Mouse (Mus musculus): Measurements from ENCODE around the gene Ccdc85a. TPM values are rescaled to one million over a fixed set of nuclear protein-coding genes. Genes with fewer than 3 reads are reported as not detected.

Ccdc85a gene
- polyA plus RNA-seq, 1 experiment: not detected

GRCm38 (mm10) chr11:28484083-28484729 lies 99.9 kb downstream of the Ccdc85a start:
- TF ChIP-seq GATA1 (IDR thresholded peaks at IDR 0.05; ENCODE audit: low read length): no peak

- TF ChIP-seq GATA1 (IDR thresholded peaks at IDR 0.05; ENCODE audit: low read length): no peak
These were observed 107.0 kb downstream of the Ccdc85a start for GRCm38 (mm10) chr11:28477088-28477487.

DNA sequence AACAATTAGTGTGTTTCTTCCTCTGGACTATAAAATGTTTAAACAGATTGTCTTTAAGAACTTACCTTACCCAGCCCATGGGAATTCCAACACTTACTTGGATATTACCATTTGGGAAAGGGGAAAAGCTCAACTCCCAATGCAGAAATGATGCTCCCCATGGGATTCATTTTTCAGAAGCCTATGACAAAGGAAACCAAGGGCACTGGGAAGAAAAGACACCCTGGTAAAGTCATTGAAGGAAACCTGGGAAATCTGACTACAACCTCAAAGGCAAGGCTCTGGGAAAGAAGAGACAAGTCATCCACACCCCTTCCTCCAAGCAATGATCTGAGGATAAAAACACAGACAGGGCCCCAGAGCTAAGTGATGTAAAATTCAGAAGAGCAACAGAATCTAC lies 118.4 kb downstream of the Ccdc85a start:
- TF ChIP-seq GATA1 (IDR thresholded peaks at IDR 0.05; ENCODE audit: low read length): no peak

DNA sequence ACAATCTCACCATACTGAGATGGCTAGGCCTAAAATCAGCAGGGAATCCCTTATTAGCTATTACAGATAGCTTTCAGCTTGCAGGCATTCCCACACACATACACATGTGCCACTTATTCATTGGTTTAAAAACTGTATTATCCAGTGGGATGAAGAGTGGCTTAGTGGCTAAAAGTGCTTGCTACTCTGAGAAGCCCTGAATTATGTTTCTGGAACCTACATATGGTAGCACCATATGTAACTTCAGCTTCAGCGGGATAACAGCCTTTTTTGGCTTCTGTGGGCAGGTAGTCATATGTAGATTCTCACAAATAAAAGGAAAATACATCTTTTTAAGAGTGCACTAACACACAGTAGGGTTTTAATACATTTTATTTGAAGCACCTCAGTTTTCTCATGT lies 119.2 kb downstream of the Ccdc85a start:
- TF ChIP-seq GATA1 (IDR thresholded peaks at IDR 0.05; ENCODE audit: low read length): no peak

- TF ChIP-seq GATA1 (IDR thresholded peaks at IDR 0.05; ENCODE audit: low read length): no peak
These were observed 125.0 kb downstream of the Ccdc85a start for GRCm38 (mm10) chr11:28459165-28459564.

DNA sequence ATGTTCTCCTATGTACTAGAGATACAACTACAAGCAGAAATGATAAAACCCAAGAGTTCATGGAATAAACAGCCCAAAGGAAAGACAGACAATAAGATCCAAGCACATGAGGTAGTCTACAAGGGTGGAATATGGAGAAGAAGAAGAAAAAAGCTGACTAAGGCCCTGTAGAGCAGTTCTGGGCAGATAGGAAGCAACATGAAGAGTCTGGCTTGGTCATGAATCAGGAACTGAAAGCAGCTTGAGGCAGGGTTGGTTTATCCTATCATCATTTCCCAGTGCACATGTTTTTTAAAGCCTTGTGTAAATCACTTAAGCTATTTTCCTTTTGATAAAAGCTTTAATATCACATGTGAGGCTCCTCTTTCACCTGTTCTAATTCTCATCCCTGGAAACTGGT lies 144.2 kb downstream of the Ccdc85a start:
- no peak for TF ChIP-seq GATA1 (IDR thresholded peaks at IDR 0.05; ENCODE audit: low read length)

DNA sequence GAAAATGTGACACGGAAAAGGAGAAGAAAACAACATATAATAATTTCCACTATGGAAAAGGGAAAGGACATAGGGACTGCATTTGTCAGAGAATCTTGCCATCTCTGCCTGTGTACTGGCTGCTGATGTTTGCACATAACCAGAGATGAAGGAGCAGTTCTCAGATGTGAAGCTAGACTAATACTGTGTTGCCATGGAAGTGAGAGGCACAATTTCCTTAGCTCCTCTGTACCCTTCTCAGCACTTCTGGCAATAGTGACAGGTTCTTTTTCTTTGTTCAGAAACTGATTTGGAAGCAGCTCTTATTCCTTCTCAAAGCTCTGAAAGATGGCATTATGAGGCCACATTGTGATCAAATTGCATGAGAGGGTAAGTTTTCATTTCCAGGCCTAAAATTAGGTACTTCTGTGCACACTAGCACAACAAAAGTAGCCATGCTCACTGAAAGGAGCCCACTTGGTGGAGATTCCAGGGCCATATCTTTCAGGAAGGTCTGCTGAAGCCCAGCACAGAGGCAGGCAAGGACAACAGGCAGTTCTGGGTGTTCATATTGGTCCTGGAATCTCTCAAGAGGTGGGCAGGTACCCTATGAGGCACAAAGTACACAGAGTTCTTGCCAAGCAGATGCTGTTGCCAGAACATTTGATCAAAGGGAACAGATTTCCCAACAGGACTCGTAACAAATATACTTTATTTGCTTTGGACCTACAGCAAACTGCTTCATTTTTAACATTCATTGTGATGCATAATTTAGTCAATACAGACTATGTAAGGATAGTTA lies 161.5 kb downstream of the Ccdc85a start:
- TF ChIP-seq GATA1 (IDR thresholded peaks at IDR 0.05; ENCODE audit: low read length): no peak

DNA sequence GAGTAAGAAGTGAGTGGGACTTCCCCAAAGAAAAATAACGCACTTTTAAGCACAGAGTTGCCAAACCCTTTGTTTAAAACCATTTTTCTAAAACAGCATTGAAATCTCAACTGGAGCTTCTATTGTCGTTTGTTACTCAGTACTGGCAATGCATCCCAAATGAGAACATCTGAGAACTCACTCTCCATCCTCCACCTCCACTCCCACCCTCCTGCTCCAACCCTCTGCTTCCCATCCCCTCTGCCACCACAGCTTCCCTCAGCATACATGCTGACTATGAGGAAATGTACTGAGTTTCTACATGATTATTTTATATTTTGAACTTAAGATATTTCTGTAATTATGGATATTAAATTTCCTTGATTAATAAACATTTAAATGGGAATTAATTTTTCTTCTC lies 168.3 kb downstream of the Ccdc85a start:
- no peak for TF ChIP-seq GATA1 (IDR thresholded peaks at IDR 0.05; ENCODE audit: low read length)

GRCm38 (mm10) chr11:28397166-28397565 lies 187.0 kb downstream of the Ccdc85a start:
- no peak for TF ChIP-seq GATA1 (IDR thresholded peaks at IDR 0.05; ENCODE audit: low read length)

- TF ChIP-seq GATA1 (IDR thresholded peaks at IDR 0.05; ENCODE audit: low read length): no peak
These were observed 208.2 kb downstream of the Ccdc85a start for GRCm38 (mm10) chr11:28375891-28376290.

- TF ChIP-seq GATA1 (IDR thresholded peaks at IDR 0.05; ENCODE audit: low read length): no peak
These were observed 209.5 kb downstream of the Ccdc85a start for GRCm38 (mm10) chr11:28374636-28375035.

DNA sequence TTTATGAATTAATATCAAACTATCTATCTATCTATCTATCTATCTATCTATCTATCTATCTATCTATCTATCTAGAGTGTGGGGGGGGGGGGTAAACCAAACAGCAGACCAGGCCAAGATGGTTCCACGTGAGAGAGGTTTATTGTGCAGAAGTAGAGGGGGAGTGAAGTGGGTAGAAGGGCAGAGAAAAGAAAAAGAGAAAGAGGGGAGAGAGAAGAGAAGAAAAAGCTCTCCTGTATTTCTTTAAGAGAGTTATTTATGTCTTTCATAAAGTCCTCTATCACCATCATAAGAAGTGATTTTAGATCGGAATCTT lies 218.2 kb downstream of the Ccdc85a start:
- no peak for TF ChIP-seq GATA1 (IDR thresholded peaks at IDR 0.05; ENCODE audit: low read length)

DNA sequence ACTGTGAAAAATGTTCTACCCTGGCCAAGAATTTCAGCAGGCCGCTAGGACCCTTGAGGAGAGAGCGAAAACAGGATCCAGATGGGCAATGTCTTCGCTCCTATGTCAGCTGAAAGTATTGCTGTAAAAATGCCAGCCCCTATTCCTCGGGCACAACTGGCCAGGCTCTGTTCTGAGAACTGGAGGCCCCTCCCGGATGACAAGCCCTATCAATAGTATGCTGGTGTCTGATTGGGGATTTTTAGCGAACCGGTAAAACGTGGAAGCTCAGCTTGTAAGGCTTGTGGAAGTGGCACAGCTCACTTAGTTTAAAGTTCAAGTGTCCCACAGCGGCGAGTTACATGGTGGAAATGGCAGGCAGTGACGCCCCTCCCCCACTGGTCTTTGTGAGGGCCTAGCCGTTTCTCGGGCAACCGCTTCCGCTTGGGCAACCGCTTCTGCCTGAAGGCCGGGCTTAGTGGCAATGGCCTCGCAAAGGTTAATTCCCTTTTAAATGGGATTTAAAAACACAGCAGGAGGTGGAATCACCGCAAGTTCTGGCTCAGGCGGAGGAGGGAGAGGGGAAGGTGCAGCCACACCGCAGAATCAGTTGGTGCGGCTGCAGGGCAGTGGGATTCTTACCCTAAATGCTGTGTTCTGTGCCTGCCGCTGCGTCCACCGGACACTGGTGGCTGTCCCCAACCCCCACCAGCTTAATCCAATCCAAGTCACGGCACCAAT lies 218.8 kb downstream of the Ccdc85a start:
- TF ChIP-seq GATA1 (IDR thresholded peaks at IDR 0.05; ENCODE audit: low read length): no peak

DNA sequence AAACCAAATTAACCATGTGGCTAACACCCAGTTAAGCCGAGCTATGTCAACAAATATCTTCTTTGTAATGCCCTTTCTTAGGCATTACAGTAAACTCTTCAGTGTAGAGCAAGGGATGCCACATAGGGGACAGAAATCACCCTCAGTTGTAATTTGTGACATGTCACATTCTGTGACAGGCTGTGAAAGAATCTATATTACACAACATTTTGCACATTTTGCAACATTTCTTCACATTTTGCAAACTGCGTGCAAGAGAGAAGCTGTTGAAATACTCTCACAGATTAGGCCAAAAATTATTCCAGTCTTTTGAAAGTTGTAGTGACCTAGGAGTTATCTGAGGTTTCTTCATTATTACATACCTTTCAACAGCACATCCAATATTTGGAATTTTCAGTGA lies 240.7 kb downstream of the Ccdc85a start:
- TF ChIP-seq GATA1 (IDR thresholded peaks at IDR 0.05; ENCODE audit: low read length): no peak

GRCm38 (mm10) chr11:28341887-28342286 lies 242.2 kb downstream of the Ccdc85a start:
- TF ChIP-seq GATA1 (IDR thresholded peaks at IDR 0.05; ENCODE audit: low read length): no peak
